Mouse (Mus musculus) layer of hippocampus, adult 11-12 months (tissue): ENCODE measurements around the gene Hint1.

Experiments used
- DNase-seq: peaks from one replicate; pipeline ENCODE4 v3.0.0; 2022; ENCODE audit warnings: low spot score

Hint1 gene

GRCm38 (mm10) chr11:54861471-54862420, 4.4 kb upstream of the Hint1 start:
- no peak for DNase-seq

- DNase-seq: peak; percentile 74
Measured at GRCm38 (mm10) chr11:54862621-54863520, 3.3 kb upstream of the Hint1 start.

GRCm38 (mm10) chr11:54865330-54866085, 675 bp upstream of the Hint1 start:
- no peak for DNase-seq

- no peak for DNase-seq
Measured at GRCm38 (mm10) chr11:54867049-54867385, 834 bp downstream of the Hint1 start.

GRCm38 (mm10) chr11:54867903-54868434, 1.8 kb downstream of the Hint1 start:
- no peak for DNase-seq

GRCm38 (mm10) chr11:54868445-54868844, 2.3 kb downstream of the Hint1 start:
- DNase-seq: no peak

GRCm38 (mm10) chr11:54869318-54869717, 3.1 kb downstream of the Hint1 start:
- DNase-seq: no peak

- DNase-seq: no peak
Measured at GRCm38 (mm10) chr11:54871831-54872537, 5.8 kb downstream of the Hint1 start.

- no peak for DNase-seq
Measured at GRCm38 (mm10) chr11:54876031-54876430, 9.8 kb downstream of the Hint1 start.

GRCm38 (mm10) chr11:54878893-54879292, 12.7 kb downstream of the Hint1 start:
- no peak for DNase-seq

- DNase-seq: peak; percentile 78
Measured at GRCm38 (mm10) chr11:54879434-54879833, 13.3 kb downstream of the Hint1 start.

- DNase-seq: no peak
Measured at GRCm38 (mm10) chr11:54879922-54880321, 13.7 kb downstream of the Hint1 start.

- DNase-seq: no peak
Measured at GRCm38 (mm10) chr11:54881051-54881474, 14.9 kb downstream of the Hint1 start.

GRCm38 (mm10) chr11:54882671-54883070, 16.5 kb downstream of the Hint1 start:
- no peak for DNase-seq

GRCm38 (mm10) chr11:54884197-54884828, 18.1 kb downstream of the Hint1 start:
- DNase-seq: no peak

GRCm38 (mm10) chr11:54884937-54885336, 18.8 kb downstream of the Hint1 start:
- DNase-seq: no peak

- DNase-seq: no peak
Measured at GRCm38 (mm10) chr11:54885406-54885805, 19.2 kb downstream of the Hint1 start.

- DNase-seq: no peak
Measured at GRCm38 (mm10) chr11:54887927-54888326, 21.7 kb downstream of the Hint1 start.

- DNase-seq: no peak
Measured at GRCm38 (mm10) chr11:54891341-54891740, 25.2 kb downstream of the Hint1 start.

GRCm38 (mm10) chr11:54892091-54892490, 25.9 kb downstream of the Hint1 start:
- no peak for DNase-seq

GRCm38 (mm10) chr11:54894589-54894988, 28.4 kb downstream of the Hint1 start:
- DNase-seq: no peak
